Mouse (Mus musculus): ENCODE results near the gene Gm3625. TPM values are rescaled to one million over a fixed set of nuclear protein-coding genes. Genes with fewer than 3 reads are reported as not detected.
A peak's percentile ranks its signal among the peaks of the same experiment; 100 is the strongest.

Gm3625 gene
- polyA plus RNA-seq, 1 experiment = not detected

GRCm38 (mm10) chr12:4606625-4607024 lies 13.9 kb upstream of the Gm3625 start:
- no peaks in the 10 kb centered on the region for H3K9me3 ChIP-seq (replicated peaks; ENCODE audit: control insufficient read depth, insufficient read depth, low read length, poor library complexity, severe bottlenecking)
- no peaks in the 10 kb centered on the region for H3K4me1 ChIP-seq (ENCODE audit: control insufficient read depth, insufficient read depth, low read length)
- TF ChIP-seq CTCF (IDR thresholded peaks at IDR 0.05; ENCODE audit: low read depth, low read length) = no peak
- TF ChIP-seq EP300 (IDR thresholded peaks at IDR 0.05; ENCODE audit: insufficient read depth, low read depth, low read length) = no peak
- no peak for TF ChIP-seq POLR2A (IDR thresholded peaks at IDR 0.05; ENCODE audit: insufficient read depth, low read length)
- no peaks in the 10 kb centered on the region for H3K36me3 ChIP-seq (ENCODE audit: control insufficient read depth, insufficient read depth, low read length, poor library complexity, severe bottlenecking)
- H3K27ac ChIP-seq (ENCODE audit: insufficient read depth, low read length) = no peak overlapping the region; the same call in 1 of the 2 replicates
- no peak overlapping the region for H3K9ac ChIP-seq (ENCODE audit: low read depth, poor library complexity, severe bottlenecking)
- H3K4me3 ChIP-seq (ENCODE audit: low read depth, low read length) = no peak overlapping the region
- H3K27me3 ChIP-seq (ENCODE audit: control insufficient read depth, insufficient read depth, low read length, poor library complexity, severe bottlenecking) = no peaks in the 10 kb centered on the region

DNA sequence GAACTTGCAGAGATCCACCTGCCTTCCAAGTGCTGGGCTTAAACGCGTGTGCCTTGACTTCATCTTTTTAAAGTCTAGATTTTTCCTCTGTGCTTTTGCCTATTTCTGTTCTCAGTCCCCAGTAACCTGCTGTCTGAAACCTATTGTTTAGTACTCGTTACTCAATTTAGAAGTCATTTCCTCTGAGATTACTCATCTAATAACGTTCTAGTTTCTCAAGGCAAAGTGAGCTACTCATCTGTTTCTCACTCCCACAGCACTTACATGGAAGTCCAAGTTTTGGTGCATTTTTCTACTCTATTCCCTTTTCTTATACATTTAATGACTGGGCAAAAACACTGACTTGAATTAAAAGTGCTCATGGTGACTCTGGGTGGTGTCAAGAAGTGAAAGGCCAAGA lies 7.0 kb upstream of the Gm3625 start:
- H3K4me3 ChIP-seq (ENCODE audit: low read depth, low read length) = no peak overlapping the region
- H3K4me1 ChIP-seq (ENCODE audit: control insufficient read depth, insufficient read depth, low read length) = no peaks in the 10 kb centered on the region
- H3K27me3 ChIP-seq (ENCODE audit: control insufficient read depth, insufficient read depth, low read length, poor library complexity, severe bottlenecking) = no peaks in the 10 kb centered on the region
- no peaks in the 10 kb centered on the region for H3K9me3 ChIP-seq (replicated peaks; ENCODE audit: control insufficient read depth, insufficient read depth, low read length, poor library complexity, severe bottlenecking)
- no peak overlapping the region for H3K27ac ChIP-seq (ENCODE audit: insufficient read depth, low read length)
- TF ChIP-seq CTCF (IDR thresholded peaks at IDR 0.05; ENCODE audit: low read depth, low read length) (no peak), POLR2A (IDR thresholded peaks at IDR 0.05; ENCODE audit: insufficient read depth, low read length) (no peak), EP300 (IDR thresholded peaks at IDR 0.05; ENCODE audit: insufficient read depth, low read depth, low read length) (no peak)
- H3K9ac ChIP-seq (ENCODE audit: low read depth, poor library complexity, severe bottlenecking) = no peak overlapping the region
- no peaks in the 10 kb centered on the region for H3K36me3 ChIP-seq (ENCODE audit: control insufficient read depth, insufficient read depth, low read length, poor library complexity, severe bottlenecking)

GRCm38 (mm10) chr12:4598666-4599428 lies 6.1 kb upstream of the Gm3625 start:
- Histone ChIP-seq H3K9ac (ENCODE audit: low read depth, poor library complexity, severe bottlenecking) (no peak overlapping the region), H3K9me3 (replicated peaks; ENCODE audit: control insufficient read depth, insufficient read depth, low read length, poor library complexity, severe bottlenecking) (no peaks in the 10 kb centered on the region), H3K27ac (ENCODE audit: insufficient read depth, low read length) (no peak overlapping the region), H3K27me3 (ENCODE audit: control insufficient read depth, insufficient read depth, low read length, poor library complexity, severe bottlenecking) (no peaks in the 10 kb centered on the region), H3K36me3 (ENCODE audit: control insufficient read depth, insufficient read depth, low read length, poor library complexity, severe bottlenecking) (no peaks in the 10 kb centered on the region), H3K4me3 (ENCODE audit: low read depth, low read length) (no peak overlapping the region), H3K4me1 (ENCODE audit: control insufficient read depth, insufficient read depth, low read length) (no peaks in the 10 kb centered on the region)
- TF ChIP-seq CTCF (IDR thresholded peaks at IDR 0.05; ENCODE audit: low read depth, low read length) (no peak), POLR2A (IDR thresholded peaks at IDR 0.05; ENCODE audit: insufficient read depth, low read length) (no peak)

DNA sequence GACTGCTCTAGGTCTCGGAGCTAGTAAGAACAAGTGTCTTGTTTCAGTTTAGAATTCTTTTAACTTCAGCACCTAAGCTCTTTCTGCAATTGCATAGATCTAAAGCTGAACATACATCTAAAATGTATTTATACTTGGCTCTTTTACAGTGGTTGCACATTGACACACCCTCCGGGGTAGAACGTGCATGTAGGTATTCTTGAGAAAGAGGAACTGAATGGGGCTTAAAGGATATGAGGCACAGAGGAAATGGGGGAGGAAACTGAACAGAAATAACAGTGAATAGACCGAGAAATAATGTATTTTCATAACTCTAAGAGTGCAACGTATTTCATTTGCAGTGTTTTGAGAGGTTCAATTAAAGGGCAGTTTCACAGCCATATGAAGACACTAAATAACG lies 2.3 kb upstream of the Gm3625 start:
- H3K4me1 ChIP-seq (ENCODE audit: control insufficient read depth, insufficient read depth, low read length) = no peaks in the 10 kb centered on the region
- H3K27ac ChIP-seq (ENCODE audit: insufficient read depth, low read length) = no peak overlapping the region
- TF ChIP-seq CTCF (IDR thresholded peaks at IDR 0.05; ENCODE audit: low read depth, low read length) (no peak), POLR2A (IDR thresholded peaks at IDR 0.05; ENCODE audit: insufficient read depth, low read length) (no peak), EP300 (IDR thresholded peaks at IDR 0.05; ENCODE audit: insufficient read depth, low read depth, low read length) (no peak)
- H3K27me3 ChIP-seq (ENCODE audit: control insufficient read depth, insufficient read depth, low read length, poor library complexity, severe bottlenecking) = no peaks in the 10 kb centered on the region
- H3K36me3 ChIP-seq (ENCODE audit: control insufficient read depth, insufficient read depth, low read length, poor library complexity, severe bottlenecking) = no peaks in the 10 kb centered on the region
- no peaks in the 10 kb centered on the region for H3K9me3 ChIP-seq (replicated peaks; ENCODE audit: control insufficient read depth, insufficient read depth, low read length, poor library complexity, severe bottlenecking)
- H3K4me3 ChIP-seq (ENCODE audit: low read depth, low read length) = no peak overlapping the region
- H3K9ac ChIP-seq (ENCODE audit: low read depth, poor library complexity, severe bottlenecking) = no peak overlapping the region

DNA sequence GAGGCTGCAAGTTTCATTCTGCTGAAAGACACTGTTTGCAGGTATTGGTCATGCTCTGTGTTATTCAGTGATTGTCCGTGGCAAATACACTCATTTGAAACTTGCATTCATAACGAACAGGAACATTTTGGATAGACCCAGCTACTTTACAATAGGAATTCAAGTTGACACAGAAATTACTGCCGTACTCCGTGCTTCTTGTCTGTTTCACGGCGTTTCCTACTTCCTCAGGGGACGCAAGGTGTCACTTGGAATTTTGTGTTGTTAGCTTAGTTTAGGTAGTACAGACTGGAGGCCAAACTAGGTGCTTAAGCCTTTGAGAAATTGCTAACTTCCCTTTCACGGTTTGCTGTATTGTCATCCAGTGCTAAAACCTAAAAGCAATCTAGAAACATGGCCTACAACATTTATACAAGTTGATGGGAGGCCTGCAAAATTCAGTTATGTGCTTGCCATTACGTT lies 1.2 kb upstream of the Gm3625 start:
- TF ChIP-seq CTCF (IDR thresholded peaks at IDR 0.05; ENCODE audit: low read depth, low read length) = no peak
- TF ChIP-seq POLR2A (IDR thresholded peaks at IDR 0.05; ENCODE audit: insufficient read depth, low read length) = no peak
- TF ChIP-seq EP300 (IDR thresholded peaks at IDR 0.05; ENCODE audit: insufficient read depth, low read depth, low read length) = no peak
- Histone ChIP-seq H3K9ac (ENCODE audit: low read depth, poor library complexity, severe bottlenecking) (peak overlapping the region; percentile 92), H3K9me3 (replicated peaks; ENCODE audit: control insufficient read depth, insufficient read depth, low read length, poor library complexity, severe bottlenecking) (no peaks in the 10 kb centered on the region)

GRCm38 (mm10) chr12:4593166-4593929 lies 621 bp upstream of the Gm3625 start:
- H3K4me1 ChIP-seq (ENCODE audit: control insufficient read depth, insufficient read depth, low read length) = no peaks in the 10 kb centered on the region
- H3K36me3 ChIP-seq (ENCODE audit: control insufficient read depth, insufficient read depth, low read length, poor library complexity, severe bottlenecking) = no peaks in the 10 kb centered on the region
- no peaks in the 10 kb centered on the region for H3K27me3 ChIP-seq (ENCODE audit: control insufficient read depth, insufficient read depth, low read length, poor library complexity, severe bottlenecking)
- H3K9ac ChIP-seq (ENCODE audit: low read depth, poor library complexity, severe bottlenecking) = peak overlapping the region; percentile 92
- H3K27ac ChIP-seq (ENCODE audit: insufficient read depth, low read length) = no peak overlapping the region
- TF ChIP-seq CTCF (IDR thresholded peaks at IDR 0.05; ENCODE audit: low read depth, low read length) = no peak
- H3K4me3 ChIP-seq (ENCODE audit: low read depth, low read length) = peak overlapping the region; percentile 83
- no peaks in the 10 kb centered on the region for H3K9me3 ChIP-seq (replicated peaks; ENCODE audit: control insufficient read depth, insufficient read depth, low read length, poor library complexity, severe bottlenecking)

More for the DNA sequence above, 1.2 kb upstream of the Gm3625 start:
- no peaks in the 10 kb centered on the region for H3K36me3 ChIP-seq (ENCODE audit: control insufficient read depth, insufficient read depth, low read length, poor library complexity, severe bottlenecking)
- no peaks in the 10 kb centered on the region for H3K4me1 ChIP-seq (ENCODE audit: control insufficient read depth, insufficient read depth, low read length)
- H3K27ac ChIP-seq (ENCODE audit: insufficient read depth, low read length) = no peak overlapping the region
- peak overlapping the region; percentile 83 for H3K4me3 ChIP-seq (ENCODE audit: low read depth, low read length)
- no peaks in the 10 kb centered on the region for H3K27me3 ChIP-seq (ENCODE audit: control insufficient read depth, insufficient read depth, low read length, poor library complexity, severe bottlenecking)
